Mouse (Mus musculus) liver, postnatal 0 days (tissue): ENCODE measurements around the gene Cfap45.

Experiments
- CTCF ChIP-seq: sonication (generic); IDR thresholded peaks from 2 replicates; pipeline ENCODE4 v1.5.1; 2016; ENCODE audit warnings: antibody characterized with exemption, low read depth
- EP300 ChIP-seq: IDR thresholded peaks from 2 replicates; pipeline ENCODE4 v1.6.1; 2016; ENCODE audit warnings: antibody characterized with exemption, low read depth, mild to moderate bottlenecking

DNA sequence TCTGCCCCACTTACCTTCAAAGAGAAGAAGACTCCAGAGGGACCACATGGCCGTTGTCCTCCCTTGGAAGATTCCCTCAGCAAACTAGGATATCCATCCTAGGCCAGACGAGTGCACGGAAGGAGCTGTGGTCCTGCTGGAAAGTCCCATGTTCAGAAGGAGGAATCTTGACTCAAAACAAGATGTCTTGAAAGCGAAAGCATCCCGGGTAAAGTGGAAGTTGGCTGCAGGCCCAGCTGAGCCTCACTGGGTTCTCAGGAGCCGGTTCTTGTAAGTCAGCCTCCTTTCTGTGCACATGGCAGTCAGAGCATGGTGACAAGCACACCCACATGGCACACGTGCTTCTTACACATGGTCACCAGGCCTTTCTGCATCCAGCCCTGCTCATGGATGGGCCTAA is 69.8 kb downstream of the Cfap45 start, which contains the start of gene Slamf8:
- no peak for TF ChIP-seq CTCF
- TF ChIP-seq EP300: no peak
